Mouse (Mus musculus): Measurements from ENCODE around the gene Sntg2.

DNA sequence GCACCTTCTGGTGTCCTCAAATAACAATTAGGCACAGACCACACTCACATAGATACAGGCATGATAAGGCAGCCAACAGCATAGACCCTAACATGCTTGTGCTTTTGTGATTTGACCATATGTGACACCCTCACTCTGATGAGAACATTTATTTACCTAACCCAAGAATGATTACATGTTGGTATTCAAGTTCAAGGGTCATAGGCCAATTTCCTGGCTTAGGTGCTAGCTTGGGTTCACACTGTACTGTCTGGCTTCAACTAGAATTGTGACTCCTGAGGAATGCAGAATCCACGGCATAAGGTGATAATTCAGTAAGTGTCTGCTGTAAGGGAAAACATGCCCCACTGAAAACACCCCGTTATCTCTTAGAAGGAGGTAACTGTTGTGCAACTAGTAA, 158.4 kb downstream of the Sntg2 start:
- no peak for TF ChIP-seq CTCF (IDR thresholded peaks at IDR 0.05; ENCODE audit: borderline replicate concordance, insufficient read depth, low read length)
- no peak for TF ChIP-seq POLR2A (IDR thresholded peaks at IDR 0.05; ENCODE audit: low read depth, low read length)

All from embryonic fibroblast, embryonic 13.5 days (primary cell).